Mouse (Mus musculus) intestine, postnatal 0 days (tissue): Measurements from ENCODE around the gene Tpst2. TPM values are rescaled to one million over a fixed set of nuclear protein-coding genes. Genes with fewer than 3 reads are reported as not detected.

ENCODE experiments used
- ATAC-seq: fragments of 200-750 bp; cut with Nextera tagmentation; 2 replicates; pipeline ENCODE4 v1.8.0; 2017; ENCODE audit warnings: mild to moderate bottlenecking, moderate TSS enrichment, moderate library complexity
- H3K27ac ChIP-seq: fragments of 300-500 bp; sonication (generic); 2 replicates; pipeline ENCODE4 v1.5.1; 2014; ENCODE audit warnings: mild to moderate bottlenecking, low read depth, low read length, moderate library complexity
- H3K27me3 ChIP-seq: fragments of 300-500 bp; sonication (generic); replicated peaks from 2 replicates; pipeline ENCODE4 v1.6.1; 2014; ENCODE audit warnings: low read length, mixed read lengths; ENCODE audit not compliant: control insufficient read depth, insufficient read depth
- H3K36me3 ChIP-seq: fragments of 300-500 bp; sonication (generic); 2 replicates; pipeline ENCODE4 v1.6.1; 2014; ENCODE audit warnings: mild to moderate bottlenecking, moderate library complexity; ENCODE audit not compliant: control insufficient read depth, insufficient read depth
- H3K4me1 ChIP-seq: fragments of 300-500 bp; sonication (generic); replicated peaks from 2 replicates; pipeline ENCODE4 v1.6.1; 2014; ENCODE audit warnings: antibody characterized with exemption, low read length, mixed read lengths; ENCODE audit not compliant: control insufficient read depth, insufficient read depth
- H3K4me2 ChIP-seq: fragments of 300-500 bp; sonication (generic); replicated peaks from 2 replicates; pipeline ENCODE4 v1.6.1; 2014; ENCODE audit warnings: low read depth, mild to moderate bottlenecking, moderate library complexity
- H3K4me3 ChIP-seq: fragments of 300-500 bp; sonication (generic); 2 replicates; pipeline ENCODE4 v1.5.1; 2014; ENCODE audit warnings: low read depth, low read length
- H3K9ac ChIP-seq: fragments of 300-500 bp; sonication (generic); 2 replicates; pipeline ENCODE4 v1.6.1; 2014; ENCODE audit warnings: mild to moderate bottlenecking, low read depth, low read length
- H3K9me3 ChIP-seq: fragments of 300-500 bp; sonication (generic); 2 replicates; pipeline ENCODE4 v1.6.1; 2016; ENCODE audit warnings: mixed run types; ENCODE audit not compliant: control insufficient read depth
- CTCF ChIP-seq: sonication (generic); IDR thresholded peaks from 2 replicates; pipeline ENCODE4 v1.5.1; 2016; ENCODE audit warnings: low read depth, mild to moderate bottlenecking, control low read depth, antibody characterized with exemption, moderate library complexity
- WGBS: fragments of 180-500 bp; shearing (Covaris S2); extraction: QIAGEN DNeasy Blood & Tissue Kit; methylation state at CpG from one replicate; pipeline ENCODE4 v1.1.7; 2014; 5-methylcytosine and 5-hydroxymethylcytosine counted together
- polyA plus RNA-seq: library from polyadenylated mRNA; unstranded; fragments of >200 nt; fragmentation: Nextera tagmentation; extraction: Ambion mirVana; gene quantifications from 2 replicates; pipeline ENCODE4 v1.2.1, GENCODE M21; 2015

Gene Tpst2
- polyA plus RNA-seq, 1 experiment from 2014 or later, result 45.3 TPM

DNA sequence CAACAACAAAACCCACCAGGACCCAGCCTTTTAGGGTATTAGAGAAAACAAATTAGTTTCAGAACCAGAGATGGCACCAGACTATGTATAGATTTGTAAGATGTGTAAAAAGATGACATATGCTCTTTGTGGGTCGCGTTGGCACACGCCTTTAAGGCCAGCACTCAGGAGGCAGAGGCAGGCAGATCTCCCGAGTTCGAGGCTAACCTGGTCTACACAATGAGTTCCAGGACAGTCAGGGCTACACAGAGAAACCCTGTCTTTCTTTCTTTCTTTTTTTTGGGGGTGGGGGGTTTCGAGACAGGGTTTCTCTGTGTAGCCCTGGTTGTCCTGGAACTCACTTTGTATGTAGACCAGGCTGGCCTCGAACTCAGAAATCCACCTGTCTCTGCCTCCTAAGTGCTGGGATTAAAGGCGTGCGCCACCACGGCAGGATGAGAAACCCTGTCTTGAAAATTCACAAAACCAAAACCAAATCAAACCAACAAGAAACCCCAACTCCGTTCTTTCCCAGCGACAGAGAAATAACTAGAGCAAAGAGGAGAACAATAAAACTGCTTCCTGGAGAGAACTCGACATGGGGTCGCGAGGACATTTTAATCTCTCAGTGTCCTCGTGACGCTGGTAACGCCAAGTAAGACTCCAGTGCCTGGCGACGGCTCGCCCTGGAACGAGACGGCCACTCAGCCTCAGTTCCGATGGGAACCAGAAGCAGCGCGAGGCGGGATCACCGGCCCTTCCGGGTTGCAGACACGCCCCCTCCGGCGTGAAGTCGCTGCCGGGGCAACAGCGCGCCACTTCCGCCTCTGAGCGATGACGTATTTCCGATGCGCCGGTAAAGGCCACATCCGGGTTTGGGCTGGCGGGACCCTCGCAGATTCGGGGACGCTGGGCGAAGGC lies 49.3 kb downstream of the Tpst2 start, which contains the start of gene Tfip11:
Gene Tfip11, plus strand, starts transcription at position 813 of the 900 bp plus-strand sequence.
- 0 out of 2 replicates have a peak, but pooled peaks have one; percentile 13 for TF ChIP-seq CTCF
- Histone ChIP-seq H3K9ac (peak within 1 kb of the TSS; percentile 85), H3K36me3 (peaks cover 32% of the 10 kb centered on the region), H3K4me1 (0 out of 2 replicates have a peak, but pooled peaks cover 9% of the 10 kb centered on the region), H3K27ac (peak within 1 kb of the TSS; percentile 77), H3K27me3 (no peaks in the 10 kb centered on the region), H3K4me2 (peak within 1 kb of the TSS; percentile 82), H3K9me3 (no peaks in the 10 kb centered on the region), H3K4me3 (peak within 1 kb of the TSS; percentile 100)
- peak; percentile 77 for ATAC-seq
- 9% methylated on average over 38 of the region's 48 CpGs for WGBS

GRCm38 (mm10) chr5:112326446-112327009 lies 50.0 kb downstream of the Tpst2 start:
- Histone ChIP-seq H3K9ac (peak overlapping the region; percentile 85), H3K36me3 (peaks cover 39% of the 10 kb centered on the region), H3K4me2 (peak overlapping the region; percentile 82), H3K9me3 (no peaks in the 10 kb centered on the region), H3K27ac (peak overlapping the region; percentile 77; the same call in 1 of the 2 replicates), H3K4me3 (peak overlapping the region; percentile 100), H3K4me1 (0 out of 2 replicates have a peak, but pooled peaks cover 9% of the 10 kb centered on the region), H3K27me3 (no peaks in the 10 kb centered on the region)
- WGBS, result 2% methylated on average over 33 of the region's 33 CpGs
- no peak for ATAC-seq
- TF ChIP-seq CTCF, result no peak

DNA sequence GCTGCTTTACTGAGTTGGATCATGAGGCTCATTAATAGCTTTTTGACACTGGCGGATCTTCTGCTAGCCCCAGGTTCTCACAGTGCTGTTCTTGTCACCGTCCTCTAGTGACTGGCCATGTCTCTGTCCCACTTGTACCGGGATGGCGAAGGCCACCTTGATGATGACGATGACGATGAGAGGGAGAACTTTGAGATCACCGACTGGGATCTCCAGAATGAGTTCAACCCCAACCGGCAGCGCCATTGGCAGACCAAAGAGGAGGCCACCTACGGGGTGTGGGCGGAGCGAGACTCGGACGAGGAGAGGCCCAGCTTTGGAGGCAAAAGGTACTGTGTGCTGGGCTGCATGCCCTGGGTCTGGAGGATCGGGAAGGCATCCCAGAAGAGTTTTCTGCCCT lies 51.4 kb downstream of the Tpst2 start:
- Histone ChIP-seq H3K4me3 (no peak overlapping the region), H3K36me3 (peaks cover 52% of the 10 kb centered on the region), H3K4me2 (no peak overlapping the region), H3K27ac (no peak overlapping the region), H3K9me3 (no peaks in the 10 kb centered on the region), H3K4me1 (0 out of 2 replicates have a peak, but pooled peaks cover 9% of the 10 kb centered on the region), H3K9ac (no peak overlapping the region), H3K27me3 (no peaks in the 10 kb centered on the region)
- TF ChIP-seq CTCF, result no peak
- no peak for ATAC-seq
- WGBS, result 93% methylated on average over 15 of the region's 15 CpGs

GRCm38 (mm10) chr5:112329805-112330564 lies 53.5 kb downstream of the Tpst2 start:
- H3K9ac ChIP-seq, result no peak overlapping the region
- no peak overlapping the region for H3K4me3 ChIP-seq
- no peak for TF ChIP-seq CTCF
- H3K27me3 ChIP-seq, result no peaks in the 10 kb centered on the region
- H3K4me1 ChIP-seq, result 0 out of 2 replicates have a peak, but pooled peaks cover under 1% of the 10 kb centered on the region
- H3K27ac ChIP-seq, result no peak overlapping the region
- WGBS, result 90% methylated on average over 14 of the region's 14 CpGs
- ATAC-seq, result no peak
- H3K9me3 ChIP-seq, result no peaks in the 10 kb centered on the region
- peaks cover 74% of the 10 kb centered on the region for H3K36me3 ChIP-seq
- no peak overlapping the region for H3K4me2 ChIP-seq

DNA sequence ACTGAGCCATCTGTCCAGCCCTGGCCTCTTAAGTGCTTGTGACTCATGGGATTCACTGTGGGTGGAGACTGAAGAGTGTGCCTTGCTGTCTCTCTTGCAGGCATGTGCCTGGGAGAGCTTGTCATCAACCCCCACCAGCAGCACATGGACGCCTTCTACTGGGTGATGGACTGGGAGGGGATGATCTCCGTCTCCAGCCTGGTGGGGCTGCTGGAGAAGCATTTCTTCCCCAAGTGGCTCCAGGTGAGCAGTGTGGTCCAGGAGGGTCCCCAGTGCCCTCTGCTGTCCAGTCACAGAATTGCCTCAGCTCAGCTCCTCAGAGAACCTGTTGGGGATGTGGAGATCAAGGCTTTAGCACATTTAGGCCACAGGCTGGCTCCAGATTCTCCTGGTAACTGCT lies 59.0 kb downstream of the Tpst2 start:
- Histone ChIP-seq H3K36me3 (peaks cover 89% of the 10 kb centered on the region), H3K27ac (no peak overlapping the region), H3K9ac (no peak overlapping the region), H3K4me2 (no peak overlapping the region), H3K4me1 (no peaks in the 10 kb centered on the region), H3K9me3 (no peaks in the 10 kb centered on the region), H3K4me3 (no peak overlapping the region), H3K27me3 (no peaks in the 10 kb centered on the region)
- TF ChIP-seq CTCF, result peak; percentile 82
- WGBS, result 26% methylated on average over 2 of the region's 2 CpGs
- no peak; the same call in 1 of the 2 replicates for ATAC-seq
